Mouse (Mus musculus) R1 (cell line): Measurements from ENCODE around the gene Rab17.
A peak's percentile ranks its signal among the peaks of the same experiment; 100 is the strongest.

Experiments used
- DNase-seq: peaks from one replicate; pipeline ENCODE4 v3.0.0-alpha.2; 2018; ENCODE audit warnings: low read depth, low spot score

The Rab17 gene

DNA sequence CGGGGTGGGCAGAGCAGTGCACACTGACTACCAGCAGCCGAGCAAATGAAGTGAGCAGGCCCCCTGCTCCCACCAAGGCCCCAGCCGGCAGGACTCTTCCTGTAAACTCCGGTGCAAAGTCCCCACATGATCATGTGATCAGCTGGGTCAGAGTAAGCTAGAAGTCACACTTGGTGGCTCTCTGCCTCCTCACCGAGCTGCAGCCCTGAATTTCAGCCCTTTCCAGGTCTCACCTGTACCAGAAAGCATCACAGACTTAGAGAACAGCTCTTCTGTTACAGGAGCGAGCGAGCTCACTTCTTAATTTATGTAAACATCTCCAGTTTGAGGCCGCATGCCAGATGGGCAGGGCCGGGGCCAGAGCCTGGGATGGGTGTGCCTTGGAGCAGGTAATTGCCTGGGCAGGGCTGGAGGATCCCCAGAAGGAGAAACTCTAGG lies at the start of gene Rab17:
TSS of gene Rab17 (minus strand) at position 315 of the 438 bp plus-strand sequence.
- DNase-seq = no peak

DNA sequence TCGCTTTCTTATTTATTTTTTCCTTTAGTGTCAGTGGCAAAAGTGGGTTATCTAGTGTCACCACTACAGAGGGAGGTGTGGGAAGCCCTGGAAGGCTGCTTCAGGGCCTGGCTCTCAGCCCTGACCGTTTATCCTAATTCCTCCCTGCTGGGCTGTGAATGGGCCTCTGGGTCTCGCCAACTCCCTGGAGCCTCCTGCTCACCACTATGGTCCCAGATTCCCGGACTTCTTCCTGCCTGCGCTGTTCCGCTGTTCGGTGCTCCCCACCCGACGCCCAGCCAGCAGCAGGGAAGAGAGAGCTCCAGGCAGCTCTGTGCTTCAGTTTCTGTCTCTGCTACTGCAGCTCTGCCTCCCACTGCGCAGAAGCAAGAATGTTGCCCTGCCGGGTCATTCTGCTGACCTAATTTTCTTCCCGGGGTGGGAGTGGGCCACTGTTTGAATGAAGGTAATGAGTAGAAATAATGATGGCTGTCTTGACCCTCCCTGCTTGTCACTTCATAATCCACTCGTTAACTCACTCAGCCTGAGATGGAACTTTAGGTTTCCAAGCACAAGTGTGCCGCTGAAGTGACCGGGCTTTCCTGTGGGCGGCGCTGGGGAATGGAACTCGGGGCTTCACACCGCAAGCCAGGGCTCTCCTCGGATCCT lies 47.8 kb upstream of the Rab17 start:
- no peak for DNase-seq

DNA sequence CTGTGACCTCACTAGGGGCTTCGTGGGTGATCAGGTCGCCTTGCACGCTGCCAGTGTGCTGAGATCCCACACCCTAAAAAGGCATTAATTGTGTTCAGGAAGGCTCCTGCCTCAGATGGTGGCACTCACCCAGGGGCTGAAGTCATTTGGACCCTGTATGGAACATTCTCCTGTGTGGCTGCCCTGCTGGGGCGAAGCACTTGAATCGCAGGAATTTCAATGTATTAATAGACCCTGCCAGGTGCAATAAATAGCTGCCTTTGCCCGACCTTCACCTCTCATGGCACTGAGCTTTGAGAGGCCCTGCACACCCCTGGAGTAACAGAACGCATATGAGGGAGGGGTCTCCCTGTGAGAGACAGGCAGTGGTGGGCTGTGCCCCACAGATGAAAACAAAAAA lies 46.1 kb upstream of the Rab17 start:
- no peak for DNase-seq

DNA sequence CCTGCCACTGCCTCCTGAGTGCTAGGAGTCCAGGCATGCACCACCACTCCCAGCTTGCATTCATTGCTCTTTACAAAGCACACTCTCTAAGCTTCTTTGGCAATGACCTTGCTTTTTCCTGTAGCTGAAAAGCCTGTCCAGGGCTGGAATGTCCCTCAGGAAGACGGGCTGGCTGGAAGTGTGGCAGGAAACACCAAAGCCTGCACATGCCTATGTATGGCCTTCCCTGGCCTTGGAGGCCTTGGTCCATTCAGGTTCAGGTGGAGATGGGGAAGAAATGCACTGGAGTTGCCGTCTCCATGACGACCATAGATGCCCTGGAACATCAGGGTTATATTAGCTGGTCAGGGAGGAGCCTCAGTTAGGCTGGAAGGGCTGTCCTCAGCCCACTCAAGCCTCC lies 44.3 kb upstream of the Rab17 start:
- no peak for DNase-seq

DNA sequence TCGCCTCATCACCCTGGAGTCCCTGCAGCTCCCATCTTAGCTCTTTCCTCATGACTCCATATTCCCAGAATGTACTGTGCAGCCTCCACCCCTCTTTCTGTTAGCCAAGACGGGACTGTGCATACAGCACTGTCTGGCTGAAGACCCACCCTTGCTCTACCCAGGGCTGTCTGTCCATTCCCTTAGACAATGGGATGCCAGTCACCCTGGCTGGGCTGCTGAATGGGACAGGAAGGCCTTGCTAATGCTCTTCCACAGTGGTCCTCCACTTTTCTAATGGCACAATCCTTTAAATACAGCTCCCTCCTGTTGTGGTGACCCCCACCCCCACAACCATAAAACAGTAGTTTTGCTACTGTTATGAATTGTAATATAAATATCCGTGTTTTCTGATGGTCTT lies 41.9 kb upstream of the Rab17 start:
- no peak for DNase-seq

DNA sequence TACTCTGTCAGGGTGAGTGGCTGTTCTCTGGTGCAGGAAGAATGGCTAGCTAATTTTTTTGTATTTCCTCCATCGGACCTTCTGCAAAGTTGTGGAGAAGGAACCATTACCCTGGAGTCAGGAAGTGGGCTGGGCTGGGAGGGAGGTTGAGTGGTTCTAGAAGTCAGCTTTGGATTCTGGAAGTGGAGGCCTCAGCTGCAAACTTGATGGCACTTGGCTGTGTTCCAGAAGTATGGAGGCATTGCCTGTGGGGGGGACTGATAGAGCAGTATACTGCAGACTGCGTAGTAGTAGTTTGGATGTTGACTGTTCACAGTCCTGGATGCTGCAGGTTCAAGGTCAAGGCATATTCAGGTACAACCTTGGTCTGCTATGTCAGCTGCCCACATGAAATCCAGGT lies 41.3 kb upstream of the Rab17 start:
- no peak for DNase-seq

DNA sequence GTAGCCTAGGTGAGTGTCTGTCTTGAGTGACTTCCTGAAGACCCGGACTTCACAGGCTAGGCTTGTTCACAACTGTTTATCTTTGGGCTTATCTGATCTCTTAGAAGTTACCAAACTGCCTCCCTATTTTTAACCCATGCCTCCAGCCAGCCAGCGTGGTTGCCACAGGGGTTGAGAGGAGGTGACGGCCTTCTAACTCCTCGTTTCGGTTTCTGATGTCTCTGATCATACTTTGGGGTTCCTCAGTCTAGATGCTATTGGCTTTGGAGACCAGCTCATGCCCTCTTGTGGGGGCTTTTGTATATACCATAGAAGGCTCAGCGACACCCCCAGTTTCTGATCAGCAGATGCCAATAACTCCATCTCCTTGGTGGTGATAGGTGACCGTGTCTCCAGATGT lies 40.8 kb upstream of the Rab17 start:
- DNase-seq = no peak

DNA sequence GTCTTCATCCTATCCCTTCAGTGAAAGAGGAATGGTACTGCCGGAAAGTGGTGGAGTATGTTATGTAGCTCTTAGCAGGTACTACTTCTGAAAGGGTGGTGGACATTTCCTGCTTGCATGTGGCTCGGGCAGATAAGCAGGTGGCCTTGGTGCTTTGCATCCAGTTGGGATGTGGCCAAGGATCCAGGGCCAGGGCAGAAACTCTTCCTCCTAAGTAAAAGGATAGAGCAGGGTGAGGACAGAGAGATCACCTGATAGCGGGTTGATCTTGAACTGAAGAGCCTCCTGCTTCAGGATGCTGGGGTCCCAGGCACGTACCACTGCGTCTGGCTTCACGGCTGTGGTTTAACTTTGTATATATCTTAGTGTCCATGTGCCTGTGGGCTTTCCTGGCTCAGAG lies 39.8 kb upstream of the Rab17 start:
- no peak for DNase-seq

DNA sequence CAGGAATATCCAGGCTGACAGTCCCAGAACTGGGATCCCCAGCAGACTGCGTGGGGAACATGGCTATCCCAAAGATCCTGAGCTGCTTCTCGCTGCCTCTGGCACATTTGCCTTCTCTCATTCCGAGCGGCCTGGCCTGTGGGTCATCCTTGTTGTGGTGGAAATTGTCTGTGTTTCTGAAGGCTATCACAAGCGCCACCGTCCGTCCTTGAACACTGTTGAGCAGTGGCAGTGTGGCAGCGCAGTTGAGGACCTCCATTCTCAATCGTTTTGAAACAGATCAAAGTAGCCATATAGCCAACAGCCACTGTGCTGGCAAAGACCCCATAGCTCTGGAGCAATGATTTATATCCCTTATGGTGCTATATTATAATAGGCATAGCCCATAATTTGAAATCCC lies 39.3 kb upstream of the Rab17 start:
- DNase-seq = no peak

DNA sequence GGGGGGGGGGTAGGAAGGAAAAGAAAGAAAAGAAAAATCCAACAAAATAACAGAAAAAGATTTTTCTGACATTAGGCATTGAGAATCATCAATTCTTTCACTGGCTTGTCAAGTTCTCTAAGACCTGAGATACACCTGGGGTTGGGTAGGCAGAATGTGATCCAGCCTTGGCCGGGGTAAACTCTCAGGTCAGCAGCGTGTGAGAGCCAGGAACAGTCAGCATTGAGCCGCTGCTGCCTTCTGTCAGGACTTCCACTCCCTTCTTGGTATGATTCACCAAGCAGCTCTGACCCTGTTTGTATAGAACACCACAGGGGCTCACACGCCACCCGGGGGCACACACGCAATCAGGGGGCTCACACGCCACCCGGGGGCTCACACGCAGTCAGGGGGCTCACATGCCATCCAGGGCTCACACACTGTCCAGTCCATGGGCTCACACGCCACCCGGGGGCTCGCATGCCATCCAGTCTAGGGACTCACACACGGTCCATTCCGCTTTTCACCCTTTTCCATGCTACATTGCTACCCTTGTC lies 38.8 kb upstream of the Rab17 start:
- DNase-seq = no peak

DNA sequence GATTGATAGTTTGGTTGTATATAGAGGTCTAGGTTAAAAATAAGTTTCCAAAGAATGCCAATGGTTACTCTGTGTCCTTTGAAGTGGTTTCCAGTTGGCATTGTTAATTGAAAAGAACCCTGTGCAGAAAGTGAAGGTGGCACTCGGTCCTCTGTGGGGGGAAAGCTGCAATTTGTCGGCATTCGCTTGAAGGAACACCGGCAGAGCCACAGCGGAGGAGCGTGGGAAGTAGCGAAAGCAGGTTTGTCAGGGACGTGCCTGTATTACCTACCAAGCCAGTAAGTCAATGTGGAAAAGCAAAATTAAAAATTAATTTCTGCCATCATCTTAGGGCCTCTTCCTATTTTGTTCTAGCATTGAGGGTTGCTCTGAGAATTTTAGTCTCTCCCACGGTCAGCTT lies 37.2 kb upstream of the Rab17 start:
- DNase-seq = no peak

DNA sequence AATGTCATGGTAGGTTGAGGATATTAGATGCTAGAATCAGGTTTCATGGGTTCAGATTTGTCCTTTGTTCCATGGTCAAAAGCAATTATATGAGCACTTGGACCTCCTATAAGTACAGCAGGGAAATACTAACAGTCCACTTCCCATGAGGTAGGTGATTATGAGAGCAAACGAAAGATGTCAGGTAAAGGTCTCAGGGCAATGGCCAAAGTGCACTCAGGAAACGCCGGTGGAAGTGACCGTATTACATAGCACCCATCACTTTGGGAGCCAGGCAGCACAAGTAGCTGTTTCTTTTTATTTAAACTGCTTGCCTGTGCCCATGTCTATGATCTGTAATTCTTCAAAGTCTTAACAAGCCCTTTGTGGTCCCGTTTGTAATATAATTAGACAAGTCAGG lies 36.6 kb upstream of the Rab17 start:
- no peak for DNase-seq

DNA sequence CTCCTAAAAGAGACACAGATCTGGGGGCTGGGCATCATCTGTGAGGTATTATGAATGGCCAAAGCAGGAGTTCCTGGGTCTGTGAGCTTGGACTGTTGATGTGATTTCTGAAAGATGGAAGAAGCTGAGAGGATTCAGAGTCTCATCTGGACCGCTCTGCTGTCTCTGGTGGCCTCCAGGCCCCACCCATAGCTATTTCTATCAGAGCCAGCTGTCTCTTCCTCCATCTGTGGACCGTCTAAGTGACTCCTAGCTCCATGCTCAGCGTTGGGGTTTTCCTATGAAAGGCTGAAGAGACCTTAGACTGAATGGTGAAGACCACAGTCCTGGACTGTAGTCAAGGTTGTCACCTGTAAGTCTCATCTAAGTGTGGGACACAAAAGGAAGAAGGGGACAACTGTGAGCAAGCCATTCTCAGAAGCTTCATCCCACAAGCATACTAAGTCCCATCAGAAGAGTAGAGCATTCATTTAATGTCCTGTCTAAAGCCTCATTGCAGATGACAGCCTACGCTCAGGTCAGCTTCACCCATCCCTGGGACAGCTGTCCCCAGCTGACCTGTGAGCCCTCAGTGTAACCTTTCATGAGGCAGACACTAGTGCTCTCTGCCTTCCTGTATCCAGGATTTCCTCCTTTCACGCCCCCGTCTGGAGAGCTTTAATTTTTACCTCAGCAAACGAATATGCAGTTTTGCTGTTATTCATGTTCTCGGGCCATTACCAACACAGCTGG lies 34.2 kb upstream of the Rab17 start:
- DNase-seq = no peak

DNA sequence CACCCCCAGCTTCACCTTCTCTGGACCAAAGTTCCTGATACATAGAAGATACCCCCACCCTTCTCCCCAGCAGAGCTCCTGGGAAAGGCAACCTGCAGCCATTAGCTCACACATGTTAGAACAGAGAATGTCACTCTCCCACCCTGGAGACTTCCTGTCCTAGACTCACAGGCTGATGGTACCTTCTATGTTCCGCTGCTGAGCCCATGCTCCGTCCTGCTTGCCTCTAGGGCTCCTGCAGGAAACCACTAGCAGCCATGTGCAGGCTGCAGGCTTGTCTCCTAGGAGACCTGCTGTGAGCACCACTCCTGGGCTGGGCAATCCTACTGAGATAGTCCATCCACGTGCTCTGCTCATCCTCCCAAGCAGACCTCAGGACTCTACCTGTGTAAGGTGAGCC lies 33.2 kb upstream of the Rab17 start:
- no peak for DNase-seq

DNA sequence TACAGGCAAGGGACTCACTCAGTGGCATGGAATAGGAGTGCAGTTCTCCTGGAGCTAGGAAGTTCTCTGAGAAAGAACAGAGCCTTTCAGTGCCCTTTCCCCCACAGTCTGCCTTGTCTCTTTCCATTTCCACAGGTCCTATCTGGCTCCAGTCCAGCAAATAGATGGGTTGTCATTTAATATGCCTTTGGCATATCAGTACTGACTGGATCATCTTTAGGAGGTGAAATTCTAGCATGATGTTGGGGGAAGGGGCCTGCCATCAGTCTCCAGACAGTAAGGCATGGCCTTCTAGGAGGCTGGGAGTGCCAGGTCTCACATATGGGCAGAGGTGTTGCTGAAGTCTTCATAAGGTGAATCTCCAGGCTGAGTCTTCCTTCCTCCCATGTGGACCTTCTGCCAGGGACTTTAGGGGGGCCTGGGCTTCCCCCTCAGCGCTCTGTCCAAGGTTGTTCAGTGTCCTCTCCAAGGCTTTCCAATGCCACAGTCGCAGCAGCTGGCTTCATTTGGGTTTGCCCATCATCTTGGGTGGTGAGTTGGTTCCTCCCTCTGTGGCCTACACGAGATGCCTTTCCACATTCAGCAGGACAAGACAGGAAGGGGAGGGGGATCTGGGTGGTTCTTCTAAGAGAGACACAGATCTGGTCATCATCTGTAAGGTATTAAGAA lies 32.5 kb upstream of the Rab17 start:
- DNase-seq = no peak

DNA sequence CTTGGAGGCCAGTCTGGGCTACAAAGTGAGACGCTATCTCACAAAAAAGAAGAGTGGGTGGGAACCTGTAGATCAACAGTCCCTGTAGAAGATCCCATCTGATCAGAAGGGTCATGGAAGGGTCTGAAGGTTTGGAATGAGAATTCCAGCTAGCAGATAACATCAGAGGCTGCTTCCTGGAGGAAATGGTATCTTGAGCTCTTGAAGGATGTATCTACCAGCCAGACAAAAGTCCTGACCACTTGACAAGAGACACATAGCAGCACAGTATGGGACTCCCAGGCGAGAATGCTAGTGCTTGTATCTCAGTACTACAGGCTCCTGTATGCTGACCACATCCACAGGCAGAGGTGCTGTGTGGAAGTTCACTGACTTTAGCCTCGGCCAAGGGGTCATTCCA lies 31.6 kb upstream of the Rab17 start:
- no peak for DNase-seq

DNA sequence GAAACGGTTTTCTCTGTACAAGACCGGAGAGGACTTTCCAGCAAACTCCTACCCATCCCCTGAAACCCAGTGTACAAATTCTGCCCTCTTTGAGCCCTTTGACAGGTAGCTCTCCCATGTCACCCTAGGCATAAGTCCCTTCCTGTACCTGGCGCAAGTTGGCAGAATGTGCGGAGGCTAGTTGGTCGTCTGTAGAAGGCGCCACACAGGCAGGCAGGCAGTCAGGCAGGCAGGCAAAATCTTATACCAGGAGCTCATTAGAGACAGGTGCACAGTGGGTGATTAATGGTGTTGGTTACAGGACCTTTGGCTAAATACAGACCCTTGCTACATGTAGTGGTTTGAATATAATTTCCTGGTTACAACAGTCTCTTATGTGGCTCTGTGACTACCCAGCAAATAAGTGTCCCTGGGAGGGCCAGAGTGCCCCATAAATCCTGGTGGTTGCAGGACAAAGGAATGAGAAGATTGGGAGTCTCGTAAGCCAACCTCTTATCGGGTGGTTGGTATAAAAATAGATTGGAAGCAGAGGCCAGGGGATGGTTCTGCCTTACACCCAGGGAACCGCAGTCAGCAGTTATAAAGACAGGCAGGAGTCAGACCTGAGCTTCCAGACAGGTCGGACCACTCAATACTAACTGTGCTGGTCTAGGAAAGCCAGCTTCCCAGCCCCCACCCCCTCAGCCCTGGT lies 30.6 kb upstream of the Rab17 start:
- no peak for DNase-seq

DNA sequence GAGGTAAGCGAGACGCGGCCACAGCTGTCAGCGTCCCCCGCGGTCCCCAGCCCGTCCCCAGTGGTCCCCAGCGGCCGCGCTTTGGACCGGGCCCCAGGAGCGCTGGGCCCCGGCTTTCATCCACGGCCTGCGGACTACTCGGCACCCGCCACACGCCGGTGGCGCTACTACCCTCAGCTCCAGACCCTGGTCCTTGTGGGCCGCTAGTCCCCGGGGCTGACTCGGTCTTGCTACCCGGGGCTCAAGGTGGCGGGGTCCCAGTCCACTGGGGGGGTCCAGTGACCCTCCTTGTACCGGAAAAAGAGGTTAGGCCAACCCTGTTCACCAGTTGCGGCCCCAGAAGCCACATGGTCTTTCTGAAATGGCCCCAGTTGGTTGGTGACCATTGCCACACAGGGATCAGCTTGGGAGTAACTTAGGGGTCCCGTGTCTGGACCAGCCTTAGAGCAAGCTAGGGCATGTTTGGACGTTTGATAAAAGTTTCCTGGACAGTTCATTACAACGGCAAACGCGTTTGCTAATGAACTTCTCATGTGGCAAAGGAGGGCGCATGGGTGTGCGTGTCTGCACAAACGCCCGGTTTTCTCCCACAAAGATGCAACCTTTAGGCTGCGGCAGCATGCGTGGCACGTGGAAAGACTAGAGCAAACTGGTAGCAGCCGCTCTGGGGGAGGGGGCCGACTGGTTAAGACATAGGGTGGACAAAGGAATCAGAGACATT lies 29.6 kb upstream of the Rab17 start:
- DNase-seq = peak; percentile 15

DNA sequence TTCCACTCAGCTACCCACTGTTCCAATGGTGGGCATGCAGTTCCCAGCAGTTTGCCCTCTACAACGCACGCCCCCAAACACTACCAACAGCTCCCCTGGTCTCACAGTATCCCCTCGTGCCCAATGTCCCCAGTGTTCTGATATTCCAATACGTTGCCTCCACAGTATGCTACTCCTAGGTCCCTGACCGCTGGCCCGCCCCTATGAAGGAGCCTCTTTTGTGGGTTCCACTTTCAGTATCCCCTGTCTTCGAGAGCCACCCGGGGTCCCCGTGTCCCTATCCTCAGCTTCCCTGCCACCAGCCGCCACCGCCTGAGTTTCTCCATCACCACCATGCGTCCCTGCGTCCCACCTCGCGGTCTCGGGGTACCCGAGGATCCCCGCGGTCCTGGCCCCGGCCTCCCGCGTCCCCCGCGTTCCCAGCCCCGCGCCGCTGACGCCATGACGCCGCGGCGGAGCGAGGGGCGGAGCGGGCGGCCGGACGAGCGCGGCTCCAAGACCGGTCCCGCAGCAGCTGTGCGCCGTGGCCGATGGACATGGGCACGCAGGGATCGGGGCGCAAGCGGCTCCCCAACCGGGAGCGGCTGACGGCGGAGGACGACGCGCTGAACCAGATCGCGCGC lies 28.9 kb upstream of the Rab17 start, which contains the start of gene Lrrfip1:
TSS of gene Lrrfip1 (plus strand) at position 470 of the 623 bp plus-strand sequence.
- no peak for DNase-seq

DNA sequence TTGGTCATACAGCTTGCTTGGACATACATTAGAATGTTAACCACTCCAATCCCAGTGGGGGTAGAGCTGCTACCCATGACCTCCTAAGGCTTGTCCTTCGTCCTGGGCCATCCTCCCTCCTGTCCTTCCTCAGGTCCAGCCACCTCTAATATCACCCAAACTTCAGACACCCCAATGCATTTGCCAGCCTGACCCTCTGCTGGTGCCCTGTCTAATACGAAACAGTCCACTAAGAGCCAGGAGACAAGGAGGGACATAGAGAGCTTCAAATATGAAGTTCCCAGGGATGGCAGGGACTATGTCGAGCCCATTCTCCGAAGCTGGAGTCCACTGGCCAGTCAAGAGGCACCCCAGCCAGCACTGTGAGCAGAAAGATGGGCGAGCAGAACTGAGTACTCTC lies 28.2 kb upstream of the Rab17 start:
- DNase-seq = no peak

DNA sequence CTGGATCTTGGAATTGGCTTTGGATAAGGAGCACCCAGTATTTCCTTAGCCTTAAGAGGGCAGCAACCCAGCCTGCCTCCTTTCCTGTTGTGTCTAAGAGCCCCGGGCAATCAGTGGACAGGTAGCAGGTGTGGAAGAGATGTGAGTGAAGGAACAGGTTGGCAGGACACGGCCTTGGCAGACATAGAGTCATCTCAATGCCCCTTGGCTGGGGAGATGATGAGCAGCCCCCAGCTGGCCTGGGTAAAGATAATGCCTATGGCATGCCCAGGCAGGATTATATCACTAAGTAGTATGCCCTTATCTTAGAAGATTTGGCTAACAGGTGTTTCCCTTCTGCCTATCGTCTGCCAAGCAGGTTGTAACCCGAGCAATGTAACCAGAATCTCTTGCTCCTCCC lies 27.7 kb upstream of the Rab17 start:
- DNase-seq = no peak
